Mouse (Mus musculus) hindbrain, embryonic 10.5 days (tissue): ENCODE measurements around the gene Pnrc1. TPM values are rescaled to one million over a fixed set of nuclear protein-coding genes. Genes with fewer than 3 reads are reported as not detected.
"Not testable (repeated sequence)": the region's sequence is repeated elsewhere in the genome, so short reads cannot be mapped to it uniquely, and the experiment has no call there.

Source experiments
- DNase-seq: peaks from one replicate; pipeline ENCODE4 v3.0.0-alpha.2; 2017; ENCODE audit warnings: low spot score
- H3K27ac ChIP-seq: fragments of 300-500 bp; sonication (generic); 2 replicates; pipeline ENCODE4 v1.5.1; 2016; ENCODE audit warnings: mild to moderate bottlenecking, moderate library complexity
- H3K27me3 ChIP-seq: fragments of 300-500 bp; sonication (generic); 2 replicates; pipeline ENCODE4 v1.6.1; 2016; ENCODE audit warnings: mild to moderate bottlenecking; ENCODE audit not compliant: poor library complexity, insufficient read depth, severe bottlenecking
- H3K36me3 ChIP-seq: fragments of 300-500 bp; sonication (generic); 2 replicates; pipeline ENCODE4 v1.6.1; 2016; ENCODE audit warnings: mild to moderate bottlenecking, moderate library complexity
- H3K4me1 ChIP-seq: fragments of 300-500 bp; sonication (generic); replicated peaks from 2 replicates; pipeline ENCODE4 v1.6.1; 2016; ENCODE audit warnings: mild to moderate bottlenecking
- H3K4me3 ChIP-seq: fragments of 300-500 bp; sonication (generic); 2 replicates; pipeline ENCODE4 v1.5.1; 2016; ENCODE audit warnings: mild to moderate bottlenecking, moderate library complexity
- H3K9me3 ChIP-seq: fragments of 300-500 bp; sonication (generic); 2 replicates; pipeline ENCODE4 v1.6.1; 2016; ENCODE audit warnings: mild to moderate bottlenecking, moderate library complexity
- WGBS: fragments of 180-500 bp; shearing (Covaris S2); methylation state at CpG from one replicate; pipeline ENCODE4 v1.1.7; 2016; 5-methylcytosine and 5-hydroxymethylcytosine counted together
- polyA plus RNA-seq: library from polyadenylated mRNA; unstranded; fragments of >200 nt; fragmentation: Nextera tagmentation; extraction: Ambion mirVana; gene quantifications from 2 replicates; pipeline ENCODE4 v1.2.1, GENCODE M21; 2016

The Pnrc1 gene
- polyA plus RNA-seq = 71.5 and 80.4 TPM in 2 replicates

- no peak for DNase-seq
- 67% methylated on average over 3 of the region's 3 CpGs for WGBS
Observed at GRCm38 (mm10) chr4:33290002-33290401, at the start of gene Pnrc1. Gene Pnrc1 (minus strand): TSS chr4:33290163.

DNA sequence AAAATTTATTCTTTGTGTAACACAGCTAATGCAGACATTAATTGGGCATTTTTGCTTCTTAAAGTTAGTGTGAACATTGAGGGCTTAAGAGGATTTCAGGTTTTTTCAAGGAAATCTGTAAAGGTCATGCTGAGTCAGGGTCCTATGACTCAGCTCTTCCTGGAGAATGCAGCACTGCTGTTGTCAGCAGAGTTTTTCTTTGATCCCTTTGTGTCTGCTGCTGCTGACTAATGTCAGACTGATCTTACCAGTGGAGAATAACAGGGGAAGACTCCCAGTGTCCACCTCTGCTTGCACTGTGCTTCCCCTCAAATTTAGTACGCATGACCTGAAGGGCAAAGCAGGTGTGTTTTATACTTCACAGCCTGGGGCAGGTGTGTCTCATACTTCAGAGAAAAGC lies 48.0 kb upstream of the Pnrc1 start:
- H3K27ac ChIP-seq = no peak overlapping the region
- no peaks in the 10 kb centered on the region for H3K4me1 ChIP-seq
- H3K9me3 ChIP-seq = no peaks in the 10 kb centered on the region
- 89% methylated on average over 1 of the region's 1 CpGs for WGBS
- no peaks in the 10 kb centered on the region for H3K27me3 ChIP-seq
- peaks cover 85% of the 10 kb centered on the region for H3K36me3 ChIP-seq
- H3K4me3 ChIP-seq = no peak overlapping the region
- DNase-seq = no peak

More at GRCm38 (mm10) chr4:33290002-33290401, at the start of gene Pnrc1:
- Histone ChIP-seq H3K9me3 (no peaks in the 10 kb centered on the region), H3K27me3 (no peaks in the 10 kb centered on the region), H3K4me1 (no peaks in the 10 kb centered on the region), H3K27ac (no peak within 1 kb of the TSS), H3K4me3 (no peak within 1 kb of the TSS), H3K36me3 (no peaks in the 10 kb centered on the region)

- WGBS = 100% methylated on average over 1 of the region's 1 CpGs
- no peak for DNase-seq
- Histone ChIP-seq H3K36me3 (peaks cover 82% of the 10 kb centered on the region), H3K27me3 (no peaks in the 10 kb centered on the region), H3K4me1 (no peaks in the 10 kb centered on the region), H3K9me3 (no peaks in the 10 kb centered on the region), H3K4me3 (no peak overlapping the region), H3K27ac (no peak overlapping the region)
Observed at GRCm38 (mm10) chr4:33332956-33333455, 43.0 kb upstream of the Pnrc1 start.

- H3K4me3 ChIP-seq = no peak overlapping the region
- WGBS = 90% methylated on average over 4 of the region's 4 CpGs
- no peaks in the 10 kb centered on the region for H3K9me3 ChIP-seq
- no peaks in the 10 kb centered on the region for H3K27me3 ChIP-seq
- H3K27ac ChIP-seq = no peak overlapping the region
- H3K36me3 ChIP-seq = peaks cover 94% of the 10 kb centered on the region
- no peaks in the 10 kb centered on the region for H3K4me1 ChIP-seq
- no peak for DNase-seq
Observed at GRCm38 (mm10) chr4:33331147-33331546, 41.2 kb upstream of the Pnrc1 start.

GRCm38 (mm10) chr4:33315840-33316239 lies 25.9 kb upstream of the Pnrc1 start:
- WGBS = 92% methylated on average over 5 of the region's 5 CpGs
- no peaks in the 10 kb centered on the region for H3K9me3 ChIP-seq
- H3K4me1 ChIP-seq = peaks cover 8% of the 10 kb centered on the region
- peaks cover 21% of the 10 kb centered on the region for H3K36me3 ChIP-seq
- H3K4me3 ChIP-seq = no peak overlapping the region
- H3K27ac ChIP-seq = no peak overlapping the region
- no peaks in the 10 kb centered on the region for H3K27me3 ChIP-seq
- DNase-seq = no peak

DNA sequence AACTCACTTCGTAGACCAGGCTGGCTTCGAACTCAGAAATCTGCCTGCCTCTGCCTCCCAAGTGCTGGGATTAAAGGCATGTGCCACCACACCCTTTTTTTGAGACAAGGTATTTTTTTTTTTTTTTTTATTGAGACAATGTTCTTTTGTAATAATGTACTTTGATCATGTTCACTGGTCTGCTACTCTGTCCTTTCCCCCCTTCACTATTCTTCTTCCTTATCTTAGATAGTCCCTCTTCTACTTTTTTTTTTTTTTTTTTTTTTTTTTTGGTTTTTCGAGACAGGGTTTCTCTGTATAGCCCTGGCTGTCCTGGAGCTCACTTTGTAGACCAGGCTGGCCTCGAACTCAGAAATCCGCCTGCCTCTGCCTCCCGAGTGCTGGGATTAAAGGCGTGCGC lies 24.2 kb upstream of the Pnrc1 start:
- H3K4me1 ChIP-seq, H3K27ac ChIP-seq, H3K4me3 ChIP-seq, H3K27me3 ChIP-seq, H3K9me3 ChIP-seq, DNase-seq: not testable (repeated sequence)
- WGBS = 96% methylated on average over 7 of the region's 8 CpGs
- H3K36me3 ChIP-seq = peaks cover 11% of the 10 kb centered on the region

GRCm38 (mm10) chr4:33310840-33311437 lies 21.0 kb upstream of the Pnrc1 start:
- no peak for DNase-seq
- WGBS = 24% methylated on average over 12 of the region's 12 CpGs
- Histone ChIP-seq H3K27ac (peak overlapping the region; percentile 91), H3K27me3 (no peaks in the 10 kb centered on the region), H3K36me3 (peaks cover 8% of the 10 kb centered on the region), H3K4me1 (peaks cover 10% of the 10 kb centered on the region), H3K4me3 (peak overlapping the region; percentile 95), H3K9me3 (no peaks in the 10 kb centered on the region)

GRCm38 (mm10) chr4:33309764-33310757 lies 20.1 kb upstream of the Pnrc1 start, which contains the start of gene Rngtt:
Gene Rngtt (plus strand): TSS chr4:33310311.
- Histone ChIP-seq H3K27ac (peak within 1 kb of the TSS; percentile 91), H3K36me3 (peaks cover 8% of the 10 kb centered on the region), H3K9me3 (no peaks in the 10 kb centered on the region), H3K4me3 (peak within 1 kb of the TSS; percentile 95), H3K4me1 (peaks cover 10% of the 10 kb centered on the region), H3K27me3 (no peaks in the 10 kb centered on the region)
- WGBS = 4% methylated on average over 60 of the region's 60 CpGs
- DNase-seq = peak; percentile 97

DNA sequence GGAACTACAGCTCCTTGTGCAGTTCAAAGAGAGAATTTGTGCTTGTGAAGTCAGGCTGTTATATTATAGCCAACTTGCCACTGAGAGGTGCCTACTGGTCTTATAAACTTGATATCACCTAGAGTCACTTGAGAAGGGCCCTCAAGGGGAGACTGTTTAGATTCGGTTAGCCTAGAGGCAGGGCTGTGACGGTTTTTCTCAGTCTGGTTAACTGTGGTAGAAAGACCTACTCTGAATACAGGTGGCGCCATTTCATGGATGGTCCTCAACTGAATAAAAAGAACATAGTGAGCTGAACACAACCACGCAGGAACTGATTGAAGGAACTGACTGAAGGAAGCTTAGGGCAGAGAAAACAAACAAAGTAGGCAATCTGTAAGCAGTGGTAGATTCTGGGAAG lies 17.2 kb upstream of the Pnrc1 start:
- peaks cover 10% of the 10 kb centered on the region for H3K4me1 ChIP-seq
- DNase-seq = no peak
- 73% methylated on average over 4 of the region's 4 CpGs for WGBS
- H3K9me3 ChIP-seq = peaks cover 10% of the 10 kb centered on the region; the same call in 1 of the 2 replicates
- H3K27ac ChIP-seq = no peak overlapping the region
- H3K27me3 ChIP-seq = no peaks in the 10 kb centered on the region
- no peak overlapping the region for H3K4me3 ChIP-seq
- H3K36me3 ChIP-seq = peaks cover 4% of the 10 kb centered on the region

GRCm38 (mm10) chr4:33303057-33303456 lies 13.1 kb upstream of the Pnrc1 start:
- Histone ChIP-seq H3K27ac (no peak overlapping the region), H3K9me3 (peaks cover 13% of the 10 kb centered on the region; the same call in 1 of the 2 replicates), H3K36me3 (no peaks in the 10 kb centered on the region), H3K4me3 (no peak overlapping the region), H3K4me1 (no peaks in the 10 kb centered on the region), H3K27me3 (no peaks in the 10 kb centered on the region)
- no peak for DNase-seq
- 95% methylated on average over 1 of the region's 1 CpGs for WGBS

GRCm38 (mm10) chr4:33300891-33301665 lies 11.1 kb upstream of the Pnrc1 start:
- peaks cover 13% of the 10 kb centered on the region; the same call in 1 of the 2 replicates for H3K9me3 ChIP-seq
- not testable (repeated sequence) for H3K36me3 ChIP-seq, H3K4me1 ChIP-seq, H3K27ac ChIP-seq, H3K4me3 ChIP-seq, DNase-seq, H3K27me3 ChIP-seq
- WGBS = 90% methylated on average over 6 of the region's 6 CpGs
